Mouse (Mus musculus) lung, postnatal 4 days (tissue): ENCODE results near the gene Pcsk6.
"Not testable (repeated sequence)": the region's sequence is repeated elsewhere in the genome, so short reads cannot be mapped to it uniquely, and the experiment has no call there.

ENCODE experiments used
- DNase-seq, 2 experiments: peaks; one replicate each; pipeline ENCODE4 v3.0.0; 2021

Gene Pcsk6

GRCm38 (mm10) chr7:65861591-65862472 lies at the start of gene Pcsk6:
Gene Pcsk6 (plus strand): TSS chr7:65861734.
- peak; percentile 61 to 71 for DNase-seq

- no peak for DNase-seq
Measured at GRCm38 (mm10) chr7:65813611-65814212, 47.8 kb upstream of the Pcsk6 start.

GRCm38 (mm10) chr7:65817564-65817963 lies 44.0 kb upstream of the Pcsk6 start:
- DNase-seq = no peak

GRCm38 (mm10) chr7:65820391-65820790 lies 41.1 kb upstream of the Pcsk6 start:
- no peak for DNase-seq

- not testable (repeated sequence) for DNase-seq
Measured at GRCm38 (mm10) chr7:65821901-65822300, 39.6 kb upstream of the Pcsk6 start.

- DNase-seq = no peak
Measured at GRCm38 (mm10) chr7:65822506-65823119, 38.9 kb upstream of the Pcsk6 start.

- DNase-seq = no peak
Measured at GRCm38 (mm10) chr7:65839756-65840155, 21.8 kb upstream of the Pcsk6 start.

- no peak for DNase-seq
Measured at GRCm38 (mm10) chr7:65843210-65843609, 18.3 kb upstream of the Pcsk6 start.

GRCm38 (mm10) chr7:65860981-65861380 lies 553 bp upstream of the Pcsk6 start:
- no peak for DNase-seq

- peak in 1 of 2 experiments; percentile 31 for DNase-seq
Measured at GRCm38 (mm10) chr7:65862473-65863176, 1.1 kb downstream of the Pcsk6 start.

- DNase-seq = no peak
Measured at GRCm38 (mm10) chr7:65869173-65869572, 7.6 kb downstream of the Pcsk6 start.

GRCm38 (mm10) chr7:65869794-65870193 lies 8.3 kb downstream of the Pcsk6 start:
- no peak for DNase-seq

- no peak for DNase-seq
Measured at GRCm38 (mm10) chr7:65870227-65870626, 8.7 kb downstream of the Pcsk6 start.

GRCm38 (mm10) chr7:65870928-65871580 lies 9.5 kb downstream of the Pcsk6 start:
- no peak for DNase-seq

GRCm38 (mm10) chr7:65871851-65872250 lies 10.3 kb downstream of the Pcsk6 start:
- DNase-seq = no peak

- no peak for DNase-seq
Measured at GRCm38 (mm10) chr7:65873176-65873845, 11.8 kb downstream of the Pcsk6 start.

- DNase-seq = no peak
Measured at GRCm38 (mm10) chr7:65873902-65874301, 12.4 kb downstream of the Pcsk6 start.

- DNase-seq = no peak
Measured at GRCm38 (mm10) chr7:65876596-65876995, 15.1 kb downstream of the Pcsk6 start.

GRCm38 (mm10) chr7:65878234-65878633 lies 16.7 kb downstream of the Pcsk6 start:
- DNase-seq = no peak

GRCm38 (mm10) chr7:65879330-65879729 lies 17.8 kb downstream of the Pcsk6 start:
- DNase-seq = no peak

GRCm38 (mm10) chr7:65880666-65881289 lies 19.2 kb downstream of the Pcsk6 start:
- no peak for DNase-seq
